Mouse (Mus musculus): Measurements from ENCODE around the gene 1110008P14Rik. TPM values are rescaled to one million over a fixed set of nuclear protein-coding genes. Genes with fewer than 3 reads are reported as not detected.

1110008P14Rik gene
- total and polyA plus RNA-seq, 3 experiments: 24.3 to 32.4 (median 27.8) TPM

DNA sequence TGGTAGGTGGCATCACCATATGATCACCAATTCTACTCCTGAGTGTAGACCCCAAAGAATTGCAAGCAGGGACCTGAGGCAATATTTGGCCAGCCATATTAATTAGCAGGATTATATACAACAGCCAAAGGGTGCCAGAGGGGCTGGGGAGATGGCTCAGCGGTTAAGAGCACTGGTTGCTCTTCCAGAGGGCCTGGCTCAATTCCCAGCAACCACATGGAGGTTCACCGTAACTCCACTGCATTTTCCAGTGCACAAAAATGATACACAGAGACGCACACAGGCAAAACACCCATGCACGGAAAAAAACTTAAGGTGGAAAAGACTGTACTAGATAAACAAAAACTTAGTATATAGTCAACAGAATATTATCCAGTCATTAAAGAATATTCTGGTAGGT, 54.5 kb downstream of the 1110008P14Rik start:
- in situ Hi-C loops (cut with MboI; ENCODE audit: low pct_ligation_motif_present, low pct_unique_long_range_greater_than_20kb, low sequenced_read_pairs): no loop called here

More for the DNA sequence above, 54.5 kb downstream of the 1110008P14Rik start:
- no peaks in the 10 kb centered on the region for H3K79me2 ChIP-seq (replicated peaks; ENCODE audit: control insufficient read depth, extremely low read depth, insufficient read depth, poor library complexity, severe bottlenecking)
- H3K27me3 ChIP-seq (replicated peaks): peaks cover 88% of the 10 kb centered on the region
- H3K9ac ChIP-seq (ENCODE audit: insufficient read depth, low read depth): no peak overlapping the region
- H3K9me3 ChIP-seq (replicated peaks; ENCODE audit: low read length): peaks cover 3% of the 10 kb centered on the region
- H3K27ac ChIP-seq (ENCODE audit: insufficient read depth, low read depth): no peak overlapping the region
- TF ChIP-seq ELF1 (IDR thresholded peaks at IDR 0.05; ENCODE audit: low read depth, low read length) (no peak), MAX (IDR thresholded peaks at IDR 0.05; ENCODE audit: low read length) (no peak), TCF12 (IDR thresholded peaks at IDR 0.05; ENCODE audit: low read depth, low read length) (no peak), TBP (conservative IDR thresholded peaks at IDR 0.05; ENCODE audit: low read depth, low read length) (no peak), ZNF384 (IDR thresholded peaks at IDR 0.05; ENCODE audit: low read depth, low read length) (no peak), NELFE (IDR thresholded peaks at IDR 0.05; ENCODE audit: low read depth, low read length) (no peak), PAX5 (IDR thresholded peaks at IDR 0.05; ENCODE audit: low read length) (no peak), CTCF (conservative IDR thresholded peaks at IDR 0.05 in 1 of 2, IDR thresholded peaks at IDR 0.05 in 1 of 2; ENCODE audit: low read depth in 2 of 2, low read length in 2 of 2) (no peak), CHD1 (IDR thresholded peaks at IDR 0.05; ENCODE audit: low read depth, low read length) (no peak), KAT2A (IDR thresholded peaks at IDR 0.05; ENCODE audit: insufficient replicate concordance, low read length) (no peak), ZKSCAN1 (IDR thresholded peaks at IDR 0.05; ENCODE audit: borderline replicate concordance, low read depth, low read length) (no peak)
- dilution Hi-C loops (cut with MboI; ENCODE audit: extremely low pct_ligation_motif_present, extremely low pct_unique_long_range_greater_than_20kb, low sequenced_read_pairs): no loop called here
- no peak overlapping the region for H3K4me2 ChIP-seq (ENCODE audit: insufficient read depth, low read depth, poor library complexity, severe bottlenecking)
- no peak overlapping the region for H3K4me3 ChIP-seq (replicated peaks in 1 of 3; ENCODE audit: low read depth in 2 of 3, low read length in 2 of 3, poor library complexity in 1 of 3)
- no peak for DNase-seq (ENCODE audit: extremely low read depth)
- H3K36me3 ChIP-seq (replicated peaks in 1 of 2; ENCODE audit: control insufficient read depth in 1 of 2, insufficient read depth in 1 of 2, low read length in 1 of 2): no peaks in the 10 kb centered on the region
- H3K4me1 ChIP-seq (ENCODE audit: control insufficient read depth in 1 of 2, insufficient read depth in 2 of 2): no peaks in the 10 kb centered on the region

Other genes starting within 250 kb of the 1110008P14Rik start
- gene Prrc2b, start 230.9 kb downstream of the 1110008P14Rik start, total RNA-seq (2012; rRNA removed): 34.3 and 42.2 TPM in 2 replicates
- gene Prrc2b, start 230.9 kb downstream of the 1110008P14Rik start, total RNA-seq (2014; rRNA removed): 7.6 TPM in 2 replicates
- 54.7 and 59.9 TPM in 2 replicates for gene Prrc2b, start 230.9 kb downstream of the 1110008P14Rik start, polyA plus RNA-seq (2012; ENCODE audit: insufficient read length, low read depth)
- gene Pomt1, start 145.3 kb downstream of the 1110008P14Rik start, total RNA-seq (2012; rRNA removed): 16.0 and 16.7 TPM in 2 replicates
- 12.3 and 13.6 TPM in 2 replicates for gene Pomt1, start 145.3 kb downstream of the 1110008P14Rik start, total RNA-seq (2014; rRNA removed)
- gene Pomt1, start 145.3 kb downstream of the 1110008P14Rik start, polyA plus RNA-seq (2012; ENCODE audit: insufficient read length, low read depth): 13.1 and 16.0 TPM in 2 replicates
- gene Uck1, start 121.8 kb downstream of the 1110008P14Rik start, total RNA-seq (2012; rRNA removed): 45.0 and 47.2 TPM in 2 replicates
- 35.7 and 39.8 TPM in 2 replicates for gene Uck1, start 121.8 kb downstream of the 1110008P14Rik start, total RNA-seq (2014; rRNA removed)
- 33.6 and 33.7 TPM in 2 replicates for gene Uck1, start 121.8 kb downstream of the 1110008P14Rik start, polyA plus RNA-seq (2012; ENCODE audit: insufficient read length, low read depth)
- 21.2 and 23.0 TPM in 2 replicates for gene Golga2, start 94.6 kb downstream of the 1110008P14Rik start, total RNA-seq (2012; rRNA removed)
- 15.4 and 17.0 TPM in 2 replicates for gene Golga2, start 94.6 kb downstream of the 1110008P14Rik start, total RNA-seq (2014; rRNA removed)
- gene Golga2, start 94.6 kb downstream of the 1110008P14Rik start, polyA plus RNA-seq (2012; ENCODE audit: insufficient read length, low read depth): 27.1 and 31.3 TPM in 2 replicates
- gene Swi5, start 93.9 kb downstream of the 1110008P14Rik start, total RNA-seq (2012; rRNA removed): 295 and 327 TPM in 2 replicates
- 437 and 491 TPM in 2 replicates for gene Swi5, start 93.9 kb downstream of the 1110008P14Rik start, total RNA-seq (2014; rRNA removed)
- 344 and 410 TPM in 2 replicates for gene Swi5, start 93.9 kb downstream of the 1110008P14Rik start, polyA plus RNA-seq (2012; ENCODE audit: insufficient read length, low read depth)
- 14.1 and 20.4 TPM in 2 replicates for gene Ciz1, start 29.6 kb downstream of the 1110008P14Rik start, total RNA-seq (2012; rRNA removed)
- gene Ciz1, start 29.6 kb downstream of the 1110008P14Rik start, total RNA-seq (2014; rRNA removed): 8.1 and 8.2 TPM in 2 replicates
- gene Ciz1, start 29.6 kb downstream of the 1110008P14Rik start, polyA plus RNA-seq (2012; ENCODE audit: insufficient read length, low read depth): 47.0 and 47.3 TPM in 2 replicates
- gene Dnm1, start 28.6 kb downstream of the 1110008P14Rik start, total RNA-seq (2012; rRNA removed): 0.13 and 0.25 TPM in 2 replicates
- not detected in 2 replicates for gene Dnm1, start 28.6 kb downstream of the 1110008P14Rik start, total RNA-seq (2014; rRNA removed)
- gene Dnm1, start 28.6 kb downstream of the 1110008P14Rik start, polyA plus RNA-seq (2012; ENCODE audit: insufficient read length, low read depth): 0.20 TPM in 1 of 2 replicates, not detected in the other
- gene Lcn2, start 6.3 kb upstream of the 1110008P14Rik start, total RNA-seq (2012; rRNA removed): not detected in 2 replicates
- not detected in 2 replicates for gene Lcn2, start 6.3 kb upstream of the 1110008P14Rik start, total RNA-seq (2014; rRNA removed)
- not detected in 2 replicates for gene Lcn2, start 6.3 kb upstream of the 1110008P14Rik start, polyA plus RNA-seq (2012; ENCODE audit: insufficient read length, low read depth)
- gene Ptges2, start 14.0 kb upstream of the 1110008P14Rik start, total RNA-seq (2012; rRNA removed): 19.6 and 21.3 TPM in 2 replicates
- 14.7 and 17.1 TPM in 2 replicates for gene Ptges2, start 14.0 kb upstream of the 1110008P14Rik start, total RNA-seq (2014; rRNA removed)
- 19.5 and 20.3 TPM in 2 replicates for gene Ptges2, start 14.0 kb upstream of the 1110008P14Rik start, polyA plus RNA-seq (2012; ENCODE audit: insufficient read length, low read depth)
- gene Naif1, start 68.5 kb upstream of the 1110008P14Rik start, total RNA-seq (2012; rRNA removed): 3.3 and 3.5 TPM in 2 replicates
- 2.5 and 2.7 TPM in 2 replicates for gene Naif1, start 68.5 kb upstream of the 1110008P14Rik start, total RNA-seq (2014; rRNA removed)
- gene Naif1, start 68.5 kb upstream of the 1110008P14Rik start, polyA plus RNA-seq (2012; ENCODE audit: insufficient read length, low read depth): 5.0 and 6.5 TPM in 2 replicates
- gene Slc25a25, start 69.5 kb upstream of the 1110008P14Rik start, total RNA-seq (2012; rRNA removed): 9.8 and 14.1 TPM in 2 replicates
- gene Slc25a25, start 69.5 kb upstream of the 1110008P14Rik start, total RNA-seq (2014; rRNA removed): 6.6 TPM in 2 replicates
- gene Slc25a25, start 69.5 kb upstream of the 1110008P14Rik start, polyA plus RNA-seq (2012; ENCODE audit: insufficient read length, low read depth): 9.4 and 10.0 TPM in 2 replicates
- 3.8 and 5.1 TPM in 2 replicates for gene Fam102a, start 153.4 kb upstream of the 1110008P14Rik start, total RNA-seq (2012; rRNA removed)
- gene Fam102a, start 153.4 kb upstream of the 1110008P14Rik start, total RNA-seq (2014; rRNA removed): 1.3 and 1.7 TPM in 2 replicates
- gene Fam102a, start 153.4 kb upstream of the 1110008P14Rik start, polyA plus RNA-seq (2012; ENCODE audit: insufficient read length, low read depth): 6.7 and 7.8 TPM in 2 replicates
- gene Dpm2, start 188.9 kb upstream of the 1110008P14Rik start, total RNA-seq (2012; rRNA removed): 30.9 and 38.1 TPM in 2 replicates
- 29.8 and 33.8 TPM in 2 replicates for gene Dpm2, start 188.9 kb upstream of the 1110008P14Rik start, total RNA-seq (2014; rRNA removed)
- 63.6 and 65.7 TPM in 2 replicates for gene Dpm2, start 188.9 kb upstream of the 1110008P14Rik start, polyA plus RNA-seq (2012; ENCODE audit: insufficient read length, low read depth)
- 0.64 and 1.3 TPM in 2 replicates for gene Pip5kl1, start 192.9 kb upstream of the 1110008P14Rik start, total RNA-seq (2012; rRNA removed)
- gene Pip5kl1, start 192.9 kb upstream of the 1110008P14Rik start, total RNA-seq (2014; rRNA removed): 0.28 TPM in 1 of 2 replicates, not detected in the other
- gene Pip5kl1, start 192.9 kb upstream of the 1110008P14Rik start, polyA plus RNA-seq (2012; ENCODE audit: insufficient read length, low read depth): 0.57 and 0.82 TPM in 2 replicates
- 0.13 TPM in 1 of 2 replicates, not detected in the other for gene 9430097D07Rik, start 193.7 kb upstream of the 1110008P14Rik start, total RNA-seq (2012; rRNA removed)
- gene 9430097D07Rik, start 193.7 kb upstream of the 1110008P14Rik start, total RNA-seq (2014; rRNA removed): not detected in 2 replicates
- not detected in 2 replicates for gene 9430097D07Rik, start 193.7 kb upstream of the 1110008P14Rik start, polyA plus RNA-seq (2012; ENCODE audit: insufficient read length, low read depth)
- 51.9 and 57.4 TPM in 2 replicates for gene St6galnac4, start 205.2 kb upstream of the 1110008P14Rik start, total RNA-seq (2012; rRNA removed)
- 45.9 and 58.3 TPM in 2 replicates for gene St6galnac4, start 205.2 kb upstream of the 1110008P14Rik start, total RNA-seq (2014; rRNA removed)
- 81.7 and 87.0 TPM in 2 replicates for gene St6galnac4, start 205.2 kb upstream of the 1110008P14Rik start, polyA plus RNA-seq (2012; ENCODE audit: insufficient read length, low read depth)
- 13.9 and 14.3 TPM in 2 replicates for gene St6galnac6, start 217.8 kb upstream of the 1110008P14Rik start, total RNA-seq (2012; rRNA removed)
- 12.9 and 13.2 TPM in 2 replicates for gene St6galnac6, start 217.8 kb upstream of the 1110008P14Rik start, total RNA-seq (2014; rRNA removed)
- 10.7 and 13.3 TPM in 2 replicates for gene St6galnac6, start 217.8 kb upstream of the 1110008P14Rik start, polyA plus RNA-seq (2012; ENCODE audit: insufficient read length, low read depth)
- 2.9 and 3.9 TPM in 2 replicates for gene Ak1, start 239.8 kb upstream of the 1110008P14Rik start, total RNA-seq (2012; rRNA removed)
- gene Ak1, start 239.8 kb upstream of the 1110008P14Rik start, total RNA-seq (2014; rRNA removed): 1.4 TPM in 2 replicates
- gene Ak1, start 239.8 kb upstream of the 1110008P14Rik start, polyA plus RNA-seq (2012; ENCODE audit: insufficient read length, low read depth): 1.5 and 2.8 TPM in 2 replicates

Measured in CH12.LX (cell line).